Mouse (Mus musculus) R1 (cell line): ENCODE measurements around the gene Crybg1.

Source experiments
- DNase-seq: peaks from one replicate; pipeline ENCODE4 v3.0.0-alpha.2; 2018; ENCODE audit warnings: low read depth, low spot score

Crybg1 gene

DNA sequence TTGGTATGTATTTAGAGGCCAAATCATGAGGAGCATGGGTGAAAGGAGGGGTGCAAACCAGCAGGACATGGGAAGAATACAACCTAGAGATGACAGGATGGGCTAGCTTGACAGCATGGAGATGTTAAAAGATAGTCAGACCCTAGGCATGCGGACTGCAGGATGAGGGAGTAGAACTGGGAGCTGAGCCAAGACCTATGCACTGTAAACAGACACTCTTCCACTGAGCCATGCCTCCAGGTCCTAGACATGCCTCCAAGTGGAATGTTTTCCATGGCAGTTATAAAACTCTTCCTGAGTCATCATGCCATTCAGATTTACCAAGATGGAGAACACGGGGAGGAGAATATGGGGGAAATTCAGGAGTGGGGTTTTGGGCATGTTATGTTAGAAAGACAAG, 53.9 kb downstream of the Crybg1 start:
- DNase-seq: no peak

GRCm38 (mm10) chr10:44091757-44092156, 56.9 kb downstream of the Crybg1 start:
- no peak for DNase-seq

GRCm38 (mm10) chr10:44080351-44080750, 68.3 kb downstream of the Crybg1 start:
- DNase-seq: no peak

DNA sequence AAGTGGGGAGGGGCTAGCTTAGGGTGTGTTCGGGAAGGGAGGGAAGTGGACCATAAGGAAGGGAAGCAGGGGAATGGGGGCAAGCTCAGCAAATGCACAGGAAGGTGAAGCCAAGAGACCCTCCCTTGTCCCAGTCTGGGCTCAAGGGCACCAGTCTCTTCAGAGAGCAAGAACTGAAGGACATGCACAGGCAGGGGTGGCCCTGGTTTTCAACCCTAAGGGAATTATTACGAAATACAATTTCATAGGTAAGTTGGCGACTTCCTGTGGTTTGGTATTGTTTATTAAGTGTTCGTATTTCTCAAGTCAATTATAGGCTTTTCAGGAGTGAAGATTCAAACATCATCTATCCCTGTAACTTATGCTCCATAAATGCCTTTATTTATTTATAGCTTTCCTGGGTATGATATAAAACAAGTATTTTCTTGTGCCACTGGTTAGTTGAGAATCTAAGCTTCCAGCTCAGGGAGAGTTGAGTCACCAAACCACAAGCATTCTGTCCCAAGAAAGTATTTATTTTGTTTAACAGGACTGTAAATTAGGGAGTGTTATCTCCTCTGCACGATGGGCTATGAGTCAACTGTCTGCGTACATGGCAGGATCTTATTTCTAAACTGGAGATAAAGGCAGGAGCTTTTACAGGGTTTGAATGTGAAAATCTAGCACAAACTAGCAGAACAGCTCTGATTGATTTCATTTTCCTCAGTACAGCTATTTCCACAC, 69.7 kb downstream of the Crybg1 start:
- no peak for DNase-seq

DNA sequence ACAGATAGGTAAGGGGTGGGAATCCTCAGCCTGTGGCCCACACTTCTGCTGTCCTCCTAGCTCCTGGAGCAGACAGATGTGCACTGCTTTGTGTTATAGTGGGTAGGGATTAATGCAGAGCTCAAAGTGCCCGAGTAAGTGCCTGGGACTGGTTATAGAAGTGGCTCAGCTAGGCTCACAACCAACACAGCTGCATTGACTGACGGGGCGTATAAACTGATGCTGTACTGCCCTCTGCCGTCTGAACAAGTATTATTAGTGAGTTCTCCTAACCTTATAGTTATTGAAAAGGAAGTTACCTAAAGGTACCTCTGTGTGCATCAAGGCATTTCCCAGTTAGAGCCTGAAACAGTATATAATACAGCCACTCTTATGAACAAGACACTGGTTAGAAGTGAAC, 77.6 kb downstream of the Crybg1 start:
- DNase-seq: peak; percentile 58

GRCm38 (mm10) chr10:44069131-44069530, 79.5 kb downstream of the Crybg1 start:
- DNase-seq: no peak

DNA sequence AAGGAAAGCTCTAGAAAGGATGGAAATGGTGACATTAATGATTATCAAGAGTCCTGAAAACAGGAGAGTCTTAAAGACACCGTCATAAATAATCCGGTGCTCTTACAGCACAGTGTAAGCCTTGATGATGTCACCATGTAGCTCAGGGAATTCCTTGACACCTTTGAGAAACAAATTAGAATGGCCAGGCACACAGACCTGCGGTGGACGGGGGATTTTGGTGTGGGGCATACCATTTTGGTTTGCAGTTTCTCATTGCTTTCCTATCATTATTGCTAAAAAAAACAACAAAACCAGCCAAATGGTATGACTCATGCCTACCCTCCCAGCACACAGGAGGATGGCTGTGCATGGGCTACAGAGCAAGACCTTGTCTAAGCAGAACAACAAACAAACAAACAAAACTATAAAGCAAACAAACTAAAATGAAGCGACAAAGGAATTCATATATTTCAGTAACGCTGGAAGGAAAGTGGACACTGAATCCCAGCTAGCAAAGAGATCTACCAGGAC, 82.7 kb downstream of the Crybg1 start:
- no peak for DNase-seq

DNA sequence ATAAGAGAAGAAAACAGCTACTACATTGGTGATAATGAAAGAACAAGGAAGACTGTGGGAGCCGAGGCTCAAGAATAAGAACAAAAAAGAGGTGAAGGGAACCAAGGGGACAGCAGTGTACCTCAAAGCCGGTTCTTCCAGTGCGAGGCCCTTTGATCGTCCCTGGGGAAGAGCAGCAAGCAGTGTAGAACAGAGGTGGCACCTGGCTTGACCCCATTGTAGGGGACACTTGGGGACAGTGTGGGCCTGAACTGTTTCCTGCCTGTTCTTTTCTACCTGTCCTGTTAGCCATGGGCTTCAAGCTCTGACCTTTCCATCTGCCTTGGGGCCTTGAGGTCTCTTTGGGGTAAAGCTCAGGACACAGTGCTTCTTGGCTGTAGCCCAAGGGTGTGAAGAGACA, 85.7 kb downstream of the Crybg1 start:
- DNase-seq: no peak

GRCm38 (mm10) chr10:44050913-44051312, 97.7 kb downstream of the Crybg1 start:
- DNase-seq: no peak

DNA sequence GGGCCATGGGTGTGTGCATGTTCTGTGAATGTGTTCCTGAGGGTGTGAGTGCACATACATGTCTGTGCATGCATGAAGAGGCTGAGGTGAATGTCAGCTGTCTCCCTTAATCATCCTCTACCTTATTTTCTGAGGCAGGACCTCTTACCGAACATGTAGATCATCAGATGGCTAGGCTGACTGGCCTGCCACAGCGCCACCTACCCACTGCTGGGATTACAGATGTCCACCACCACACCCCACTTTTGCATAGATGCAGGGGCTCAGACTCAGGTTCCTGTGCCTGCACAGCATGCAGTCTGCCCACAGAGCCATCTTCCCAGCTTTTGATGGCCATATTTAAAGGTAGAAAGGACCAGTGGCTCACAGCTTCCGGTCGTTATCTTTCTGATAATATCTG, 103.9 kb downstream of the Crybg1 start:
- DNase-seq: no peak

DNA sequence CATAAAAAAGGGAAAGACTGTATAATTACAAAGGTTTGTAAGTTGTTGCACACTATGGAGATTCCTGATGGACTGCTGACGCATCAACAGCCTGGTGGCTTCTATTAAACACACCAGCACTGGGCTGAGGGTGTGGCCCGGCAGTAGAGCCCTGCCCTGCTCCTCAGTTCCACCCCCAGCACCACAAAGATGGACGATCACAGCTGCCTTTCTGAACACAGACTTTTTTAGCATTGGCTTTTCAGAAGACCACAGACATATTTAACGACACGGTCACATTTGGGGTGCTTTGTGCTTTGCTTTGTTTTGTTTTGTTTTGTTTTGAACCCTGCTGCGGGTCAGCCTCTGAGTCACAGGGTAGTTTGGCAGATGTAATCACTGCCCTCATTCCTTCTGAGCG, 105.0 kb downstream of the Crybg1 start:
- DNase-seq: no peak

GRCm38 (mm10) chr10:44039185-44039584, 109.5 kb downstream of the Crybg1 start:
- no peak for DNase-seq

GRCm38 (mm10) chr10:44037918-44038544, 110.6 kb downstream of the Crybg1 start:
- peak; percentile 52 for DNase-seq

- DNase-seq: no peak
Observed at GRCm38 (mm10) chr10:44029566-44029965, 119.1 kb downstream of the Crybg1 start.

- no peak for DNase-seq
Observed at GRCm38 (mm10) chr10:44027226-44027625, 121.4 kb downstream of the Crybg1 start.

DNA sequence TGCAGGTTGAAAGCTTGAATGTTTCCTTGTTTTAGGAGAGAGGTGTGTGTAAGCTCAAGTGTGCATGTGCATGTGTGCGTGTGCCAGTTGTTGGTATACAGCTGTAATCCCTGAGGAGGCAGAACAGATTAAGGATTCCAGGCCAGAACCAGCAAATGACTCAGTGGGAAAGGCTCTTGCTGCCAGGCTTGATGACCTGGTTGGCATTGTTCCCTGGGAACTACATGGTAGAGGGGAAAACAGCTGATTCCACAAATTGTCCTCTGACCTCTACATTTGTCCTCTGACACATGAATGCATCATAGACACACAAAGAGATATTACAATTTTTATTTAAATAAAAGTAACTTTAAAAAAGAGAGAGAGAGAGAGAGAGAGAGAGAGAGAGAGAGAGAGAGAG, 122.5 kb downstream of the Crybg1 start:
- DNase-seq: no peak

DNA sequence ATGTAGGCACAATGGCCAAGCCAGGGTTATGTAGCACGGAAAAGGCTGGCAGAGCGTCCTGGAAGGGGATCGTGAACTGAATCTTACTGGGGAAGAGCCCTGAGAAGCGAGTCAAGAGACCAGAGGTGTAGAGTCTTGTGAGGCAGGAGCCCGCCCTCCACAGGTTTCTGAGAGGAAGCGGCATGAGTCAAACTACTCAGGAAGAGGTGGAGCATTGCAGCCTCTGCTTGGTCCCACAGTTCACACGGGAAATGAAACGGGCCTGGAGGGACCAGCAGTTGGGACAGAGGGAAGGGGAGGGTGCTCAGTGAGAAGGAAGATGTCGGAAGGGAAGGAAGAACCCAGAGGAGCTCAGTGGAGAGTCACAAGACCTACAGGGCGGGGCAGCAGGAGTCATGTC, 123.9 kb downstream of the Crybg1 start:
- peak; percentile 54 for DNase-seq

DNA sequence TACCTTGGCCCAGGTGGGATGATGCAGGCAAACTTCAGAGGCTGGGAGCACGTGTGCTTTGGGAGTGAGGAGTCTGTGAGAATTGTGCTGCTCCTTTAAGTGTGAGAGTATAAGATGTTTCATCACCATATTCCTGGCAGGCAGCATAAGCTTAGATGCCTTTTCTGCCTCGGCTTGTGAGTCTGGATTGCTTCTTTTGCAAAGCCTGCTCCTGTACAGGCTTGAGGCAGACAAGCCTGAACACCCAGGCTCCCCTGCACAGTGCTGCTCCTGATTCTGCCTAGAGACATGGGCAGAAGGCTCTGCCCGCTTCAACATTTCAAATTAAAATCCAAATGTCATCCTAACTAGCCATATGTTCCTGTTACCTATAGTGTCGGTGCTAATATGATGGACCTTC, 128.5 kb downstream of the Crybg1 start:
- DNase-seq: no peak

- no peak for DNase-seq
Observed at GRCm38 (mm10) chr10:44018562-44018961, 130.1 kb downstream of the Crybg1 start.

- DNase-seq: no peak
Observed at GRCm38 (mm10) chr10:44015631-44016030, 133.0 kb downstream of the Crybg1 start.

DNA sequence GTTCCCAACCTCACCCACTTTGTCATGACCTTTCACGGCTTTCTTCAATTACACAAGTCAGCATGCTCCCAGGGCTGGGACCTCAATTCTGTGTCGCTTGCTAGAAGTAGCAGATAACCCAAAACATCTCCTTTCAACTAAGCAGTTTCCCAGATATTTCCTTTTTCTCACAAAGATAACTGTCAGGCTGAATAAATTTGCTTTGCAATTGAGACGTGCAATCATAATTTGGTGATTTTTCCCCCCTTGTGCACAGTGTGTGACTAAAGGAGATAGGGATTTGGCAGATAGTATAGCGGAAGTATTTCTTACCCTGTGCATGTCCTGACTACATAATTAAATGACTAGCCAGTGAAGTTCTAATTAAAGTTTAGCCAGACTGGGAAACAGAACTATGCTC, 134.8 kb downstream of the Crybg1 start:
- no peak for DNase-seq

GRCm38 (mm10) chr10:44011408-44011807, 137.2 kb downstream of the Crybg1 start:
- DNase-seq: no peak

- DNase-seq: no peak
Observed at GRCm38 (mm10) chr10:44008808-44009207, 139.8 kb downstream of the Crybg1 start.
